Mouse (Mus musculus): ENCODE measurements at regions not wholly inside any gene's neighbourhood (a gene's known extent, or its start where the extent isn't known, plus 50 kb on each side); places are given as distances from the start of the nearest gene placed in this dataset.

DNA sequence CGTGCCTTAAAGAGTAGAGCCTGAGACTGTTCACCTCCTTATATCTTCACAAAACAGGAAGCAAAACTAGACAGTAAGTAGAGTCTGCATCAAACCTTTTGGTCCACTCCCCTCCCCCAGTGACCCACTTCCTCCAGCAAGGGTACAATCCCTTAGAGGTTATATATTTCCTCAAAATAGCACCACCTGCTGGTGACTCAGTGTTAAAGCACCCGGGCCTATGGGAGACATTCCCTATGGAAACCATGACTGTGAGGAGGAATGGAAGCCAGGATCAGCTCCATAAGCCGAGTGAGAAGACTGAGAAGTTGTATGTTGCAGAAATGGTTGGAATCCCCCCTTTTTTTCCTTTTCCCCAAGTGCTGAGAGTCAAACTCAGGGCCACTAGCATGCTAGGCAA lies 66.5 kb upstream of the 4931429L15Rik start:
- Histone ChIP-seq H3ac (ENCODE audit: control insufficient read depth, insufficient read length, low read depth) (no peak overlapping the region), H3K79me3 (ENCODE audit: low read depth) (no peaks in the 10 kb centered on the region), H3K27me3 (ENCODE audit: control insufficient read depth, insufficient read depth, insufficient read length) (peaks cover 42% of the 10 kb centered on the region), H3K79me2 (ENCODE audit: control insufficient read depth, insufficient read depth) (no peaks in the 10 kb centered on the region), H3K36me3 (ENCODE audit: control insufficient read depth, insufficient read depth) (no peaks in the 10 kb centered on the region), H3K4me3 (ENCODE audit: insufficient read depth, poor library complexity, severe bottlenecking) (no peak overlapping the region)
- TF ChIP-seq CTCF (IDR thresholded peaks at IDR 0.05; ENCODE audit: control insufficient read depth, insufficient read depth, insufficient read length) (no peak), CEBPB (IDR thresholded peaks at IDR 0.05; ENCODE audit: low read depth) (no peak), MAX (IDR thresholded peaks at IDR 0.05) (no peak), FOSL1 (IDR thresholded peaks at IDR 0.05; ENCODE audit: insufficient read depth, low read length, poor library complexity, severe bottlenecking) (no peak), MYOG (IDR thresholded peaks at IDR 0.05; ENCODE audit: control insufficient read depth, extremely low read depth, insufficient read length) (no peak), MYOD1 (IDR thresholded peaks at IDR 0.05; ENCODE audit: control insufficient read depth, insufficient read length, low read depth) (no peak), USF1 (IDR thresholded peaks at IDR 0.05; ENCODE audit: low read depth) (no peak)

GRCm38 (mm10) chr9:46381342-46381741 lies 61.6 kb upstream of the 4931429L15Rik start:
- H3ac ChIP-seq (ENCODE audit: control insufficient read depth, insufficient read length, low read depth), result no peak overlapping the region
- no peak for TF ChIP-seq USF1 (IDR thresholded peaks at IDR 0.05; ENCODE audit: low read depth)
- TF ChIP-seq MAX (IDR thresholded peaks at IDR 0.05), result no peak
- TF ChIP-seq MYOG (IDR thresholded peaks at IDR 0.05; ENCODE audit: control insufficient read depth, extremely low read depth, insufficient read length), result no peak
- no peak for TF ChIP-seq MYOD1 (IDR thresholded peaks at IDR 0.05; ENCODE audit: control insufficient read depth, insufficient read length, low read depth)
- TF ChIP-seq CTCF (IDR thresholded peaks at IDR 0.05; ENCODE audit: control insufficient read depth, insufficient read depth, insufficient read length), result no peak
- TF ChIP-seq CEBPB (IDR thresholded peaks at IDR 0.05; ENCODE audit: low read depth), result no peak
- TF ChIP-seq FOSL1 (IDR thresholded peaks at IDR 0.05; ENCODE audit: insufficient read depth, low read length, poor library complexity, severe bottlenecking), result no peak
- H3K27me3 ChIP-seq (ENCODE audit: control insufficient read depth, insufficient read depth, insufficient read length), result peaks cover 21% of the 10 kb centered on the region
- H3K4me3 ChIP-seq (ENCODE audit: insufficient read depth, poor library complexity, severe bottlenecking), result no peak overlapping the region
- no peaks in the 10 kb centered on the region for H3K79me3 ChIP-seq (ENCODE audit: low read depth)
- no peaks in the 10 kb centered on the region for H3K36me3 ChIP-seq (ENCODE audit: control insufficient read depth, insufficient read depth)
- no peaks in the 10 kb centered on the region for H3K79me2 ChIP-seq (ENCODE audit: control insufficient read depth, insufficient read depth)

- TF ChIP-seq FOSL1 (IDR thresholded peaks at IDR 0.05; ENCODE audit: insufficient read depth, low read length, poor library complexity, severe bottlenecking) (no peak), USF1 (IDR thresholded peaks at IDR 0.05; ENCODE audit: low read depth) (peak; percentile 42)
- Histone ChIP-seq H3ac (ENCODE audit: control insufficient read depth, insufficient read length, low read depth) (no peak overlapping the region), H3K4me3 (ENCODE audit: insufficient read depth, poor library complexity, severe bottlenecking) (no peak overlapping the region), H3K79me2 (ENCODE audit: control insufficient read depth, insufficient read depth) (no peaks in the 10 kb centered on the region), H3K36me3 (ENCODE audit: control insufficient read depth, insufficient read depth) (no peaks in the 10 kb centered on the region), H3K27me3 (ENCODE audit: control insufficient read depth, insufficient read depth, insufficient read length) (peaks cover 21% of the 10 kb centered on the region), H3K79me3 (ENCODE audit: low read depth) (no peaks in the 10 kb centered on the region)
These were observed 59.7 kb upstream of the 4931429L15Rik start for GRCm38 (mm10) chr9:46379453-46379852.

DNA sequence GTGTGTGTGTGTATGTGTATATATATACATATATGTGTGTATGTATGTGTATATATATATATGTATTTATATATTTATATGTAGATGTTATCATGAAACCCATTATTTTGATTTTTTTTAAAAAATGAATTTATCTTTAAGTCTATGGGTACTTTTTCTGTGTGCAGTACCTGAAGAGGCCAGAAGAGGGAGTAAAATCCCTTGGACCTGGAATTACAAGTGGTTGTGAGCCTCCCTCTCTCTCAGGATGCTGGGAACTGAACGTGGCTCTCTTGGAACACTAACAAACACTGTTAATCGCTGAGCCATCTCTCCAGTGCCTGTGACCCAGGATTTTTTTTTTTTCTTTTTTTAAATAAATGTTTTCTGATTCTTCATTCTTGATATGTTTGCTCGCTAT lies 58.6 kb upstream of the 4931429L15Rik start:
- no peaks in the 10 kb centered on the region for H3K79me3 ChIP-seq (ENCODE audit: low read depth)
- TF ChIP-seq FOSL1 (IDR thresholded peaks at IDR 0.05; ENCODE audit: insufficient read depth, low read length, poor library complexity, severe bottlenecking) (no peak), MAX (IDR thresholded peaks at IDR 0.05) (no peak), CEBPB (IDR thresholded peaks at IDR 0.05; ENCODE audit: low read depth) (no peak)
- H3K36me3 ChIP-seq (ENCODE audit: control insufficient read depth, insufficient read depth), result no peaks in the 10 kb centered on the region
- no peaks in the 10 kb centered on the region for H3K79me2 ChIP-seq (ENCODE audit: control insufficient read depth, insufficient read depth)
- no peak overlapping the region for H3K4me3 ChIP-seq (ENCODE audit: insufficient read depth, poor library complexity, severe bottlenecking)
- H3ac ChIP-seq (ENCODE audit: control insufficient read depth, insufficient read length, low read depth), result no peak overlapping the region
- H3K27me3 ChIP-seq (ENCODE audit: control insufficient read depth, insufficient read depth, insufficient read length), result peaks cover 16% of the 10 kb centered on the region
